In genomic region chr19:3906326-3906725, GRCm38 (mm10) we compare ENCODE assay signal across 9 mouse cellular contexts. TPM values are rescaled to one million over a fixed set of nuclear protein-coding genes. Genes with fewer than 3 reads are reported as not detected.
DNase-seq lines count a peak whose midpoint lies in the region; ATAC-seq and TF ChIP-seq lines count a peak whose summit lies in the region.
"Had no signal": no experiment of that assay in that cellular context is flagged by ENCODE, and none has a peak within 500 bp of the region (broad histone marks: within the 10 kb centered on the region; RNA-seq: fewer than 3 reads in every experiment).

No protein-coding gene starts in this region.

- TF ChIP-seq EP300 in heart, adult 2 months (IDR thresholded peaks at IDR 0.05; ENCODE audit: insufficient read depth, low read depth, low read length) = no peak

- intact Hi-C loops in heart, adult 2 months (cut with DNase I) = loop anchor here (2.0 kb wide), 1 partner anchor 54 kb away; no protein-coding TSS in a partner anchor

- no peak for TF ChIP-seq CTCF in heart, adult 2 months (IDR thresholded peaks at IDR 0.05)

- H3K4me1 ChIP-seq in heart, adult 2 months (ENCODE audit: control insufficient read depth, insufficient read depth, low read length) = peaks cover 3% of the 10 kb centered on the region; the same call in 1 of the 2 replicates
- peaks cover 8% of the 10 kb centered on the region for H3K4me1 ChIP-seq in forebrain, embryonic 16.5 days (replicated peaks; ENCODE audit: control insufficient read depth, insufficient read depth, low read length)

- peak overlapping the region; percentile 71 for H3K9ac ChIP-seq in heart, adult 2 months (ENCODE audit: low read depth, low read length)
- no peak overlapping the region; the same call in 1 of the 2 replicates for H3K9ac ChIP-seq in forebrain, embryonic 16.5 days (replicated peaks; ENCODE audit: low read depth, low read length)

- H3K4me3 ChIP-seq in heart, adult 2 months = peak overlapping the region; percentile 71
- H3K4me3 ChIP-seq in forebrain, embryonic 16.5 days (replicated peaks; ENCODE audit: low read length) = peak overlapping the region; percentile 47
- H3K4me3 ChIP-seq in macrophage (ENCODE audit: inconsistent target) = peak overlapping the region; percentile 76

- H3K4me2 ChIP-seq in forebrain, embryonic 16.5 days (ENCODE audit: low read length) = peak overlapping the region; percentile 76

- no peaks in the 10 kb centered on the region for H3K36me3 ChIP-seq in heart, adult 2 months (ENCODE audit: control insufficient read depth, insufficient read depth, low read length)
- H3K36me3 ChIP-seq in forebrain, embryonic 16.5 days (ENCODE audit: control insufficient read depth, insufficient read depth) = no peaks in the 10 kb centered on the region
- H3K36me3 ChIP-seq in macrophage (ENCODE audit: inconsistent target) = peaks cover 40% of the 10 kb centered on the region

- H3K27ac ChIP-seq in heart, adult 2 months = peak overlapping the region; percentile 83
- no peak overlapping the region for H3K27ac ChIP-seq in forebrain, embryonic 16.5 days (ENCODE audit: low read length)
- H3K27ac ChIP-seq in macrophage = peak overlapping the region; percentile 100

- no peaks in the 10 kb centered on the region for H3K9me3 ChIP-seq in forebrain, embryonic 16.5 days (ENCODE audit: control insufficient read depth, low read length)

- 19% methylated on average over 10 of the region's 10 CpGs for WGBS in heart, adult 2 months
- 38% methylated on average over 10 of the region's 10 CpGs for WGBS in forebrain, embryonic 16.5 days
- 0% methylated on average over 10 of the region's 10 CpGs for WGBS in macrophage (ENCODE audit: missing documents)

- H3K27me3 ChIP-seq in heart, adult 2 months (ENCODE audit: control insufficient read depth, insufficient read depth, low read length) = no peaks in the 10 kb centered on the region
- no peaks in the 10 kb centered on the region for H3K27me3 ChIP-seq in forebrain, embryonic 16.5 days (replicated peaks; ENCODE audit: control insufficient read depth, insufficient read depth, low read length)
- H3K27me3 ChIP-seq: Patski had no signal

- no peak for DNase-seq in heart, adult 2 months
- no peak for DNase-seq in heart, adult 8-10 months (ENCODE audit: low spot score)
- peak; percentile 34 to 40 for DNase-seq in B cell, adult 2 months
- no peak for DNase-seq in yolk sac, embryonic 10.5 days (ENCODE audit: low spot score)
- DNase-seq in urinary bladder, adult 2 months (ENCODE audit: low spot score) = no peak
- DNase-seq in layer of hippocampus, adult 8-10 months (ENCODE audit: low spot score in 2 of 2) = no peak

- peak; percentile 10; the same call in 1 of the 2 replicates for ATAC-seq in forebrain, embryonic 16.5 days

- 0 out of 2 replicates have a peak, but pooled peaks cover 1% of the 10 kb centered on the region for H3K79me2 ChIP-seq in heart, adult 2 months (replicated peaks; ENCODE audit: control insufficient read depth, insufficient read depth, low read length)
- peaks cover 94% of the 10 kb centered on the region for H3K79me2 ChIP-seq in macrophage (ENCODE audit: inconsistent target)

- no peak for TF ChIP-seq POLR2A in heart, adult 2 months (IDR thresholded peaks at IDR 0.05; ENCODE audit: insufficient read depth, low read depth, low read length)

RNA-seq across cellular contexts. Expression of gene Tcirg1, which starts 0.6 kb away (rescaled TPM):
- total RNA-seq in heart, adult 2 months (2021) = 10 to 100 TPM in 1 of 2 experiments, 1 to 10 TPM in 1; 7.4 to 12.4 TPM
- polyA plus RNA-seq in heart, adult 2 months (2012; rRNA removed) = 47.7 and 50.5 TPM in 2 replicates
- total RNA-seq in heart, adult 8-10 months (2022) = 10 to 100 TPM in 2 of 4 experiments, 1 to 10 TPM in 2; 8.5 to 13.9 (median 9.3) TPM
- polyA plus RNA-seq in forebrain, embryonic 16.5 days (2015; fragmentation: Nextera tagmentation; extraction: Ambion mirVana) = 9.0 and 11.2 TPM in 2 replicates
- 1,000 to 10,000 TPM; 2,108 to 6,099 (median 4,045) TPM for total RNA-seq in macrophage (2018; cell fraction: chromatin; rRNA removed)
- total RNA-seq in macrophage (2018; cell fraction: cytosol; rRNA removed) = 100 to 1,000 TPM; 327 to 726 (median 484) TPM
- total RNA-seq in macrophage (2018; cell fraction: nucleus; rRNA removed) = 1,000 to 10,000 TPM; 1,431 to 3,048 (median 2,231) TPM
- polyA plus RNA-seq in macrophage (2018) = 359 to 665 TPM (median 410 TPM) in 3 replicates
- polyA plus RNA-seq in urinary bladder, adult 2 months (2012; rRNA removed) = 88.3 and 112 TPM in 2 replicates
- total RNA-seq in layer of hippocampus, adult 8-10 months (2022) = 10 to 100 TPM; 19.4 to 39.9 (median 30.6) TPM

RNA-seq across cellular contexts. Expression of gene Ndufs8, which starts 6.2 kb away (rescaled TPM):
- 100 to 1,000 TPM; 438 to 511 TPM for total RNA-seq in heart, adult 2 months (2021)
- 761 and 809 TPM in 2 replicates for polyA plus RNA-seq in heart, adult 2 months (2012; rRNA removed)
- 100 to 1,000 TPM; 481 to 543 (median 507) TPM for total RNA-seq in heart, adult 8-10 months (2022)
- polyA plus RNA-seq in forebrain, embryonic 16.5 days (2015; fragmentation: Nextera tagmentation; extraction: Ambion mirVana) = 186 and 207 TPM in 2 replicates
- total RNA-seq in macrophage (2018; cell fraction: chromatin; rRNA removed) = 10 to 100 TPM in 13 of 26 experiments, 1 to 10 TPM in 13; 3.0 to 21.4 (median 9.9) TPM
- total RNA-seq in macrophage (2018; cell fraction: cytosol; rRNA removed) = 10 to 100 TPM; 59.2 to 98.0 (median 81.8) TPM
- 10 to 100 TPM in 22 of 26 experiments, 1 to 10 TPM in 4; 7.7 to 35.0 (median 19.8) TPM for total RNA-seq in macrophage (2018; cell fraction: nucleus; rRNA removed)
- polyA plus RNA-seq in macrophage (2018) = 65.9 to 103 TPM (median 95.7 TPM) in 3 replicates
- 223 and 242 TPM in 2 replicates for polyA plus RNA-seq in urinary bladder, adult 2 months (2012; rRNA removed)
- total RNA-seq in layer of hippocampus, adult 8-10 months (2022) = 100 to 1,000 TPM; 114 to 145 (median 126) TPM

RNA-seq across cellular contexts. Expression of gene Aldh3b1, which starts 23.3 kb away (rescaled TPM):
- 1 to 10 TPM; 1.6 to 1.7 TPM for total RNA-seq in heart, adult 2 months (2021)
- polyA plus RNA-seq in heart, adult 2 months (2012; rRNA removed) = 3.1 and 4.8 TPM in 2 replicates
- 1 to 10 TPM in 3 of 4 experiments, under 1 TPM in 1; 0.76 to 2.2 (median 1.6) TPM for total RNA-seq in heart, adult 8-10 months (2022)
- 1.2 and 1.4 TPM in 2 replicates for polyA plus RNA-seq in forebrain, embryonic 16.5 days (2015; fragmentation: Nextera tagmentation; extraction: Ambion mirVana)
- 10 to 100 TPM in 22 of 26 experiments, 1 to 10 TPM in 4; 6.7 to 54.0 (median 33.8) TPM for total RNA-seq in macrophage (2018; cell fraction: chromatin; rRNA removed)
- total RNA-seq in macrophage (2018; cell fraction: cytosol; rRNA removed) = 10 to 100 TPM; 53.2 to 92.7 (median 74.8) TPM
- total RNA-seq in macrophage (2018; cell fraction: nucleus; rRNA removed) = 10 to 100 TPM; 15.3 to 80.6 (median 43.0) TPM
- polyA plus RNA-seq in macrophage (2018) = 57.7 to 77.8 TPM (median 67.9 TPM) in 3 replicates
- polyA plus RNA-seq in urinary bladder, adult 2 months (2012; rRNA removed) = 6.8 TPM in 2 replicates
- total RNA-seq in layer of hippocampus, adult 8-10 months (2022) = 1 to 10 TPM; 3.5 to 7.6 (median 5.5) TPM

RNA-seq across cellular contexts. Expression of gene Unc93b1, which starts 28.7 kb away (rescaled TPM):
- total RNA-seq in heart, adult 2 months (2021) = 10 to 100 TPM; 17.5 to 18.3 TPM
- polyA plus RNA-seq in heart, adult 2 months (2012; rRNA removed) = 38.1 and 45.5 TPM in 2 replicates
- 10 to 100 TPM; 11.1 to 19.2 (median 13.7) TPM for total RNA-seq in heart, adult 8-10 months (2022)
- 7.7 TPM in 2 replicates for polyA plus RNA-seq in forebrain, embryonic 16.5 days (2015; fragmentation: Nextera tagmentation; extraction: Ambion mirVana)
- 1,000 to 10,000 TPM in 8 of 26 experiments, 100 to 1,000 TPM in 18; 216 to 1,289 (median 786) TPM for total RNA-seq in macrophage (2018; cell fraction: chromatin; rRNA removed)
- total RNA-seq in macrophage (2018; cell fraction: cytosol; rRNA removed) = 1,000 to 10,000 TPM in 1 of 26 experiments, 100 to 1,000 TPM in 25; 460 to 1,074 (median 715) TPM
- 1,000 to 10,000 TPM in 15 of 26 experiments, 100 to 1,000 TPM in 11; 504 to 1,525 (median 1,073) TPM for total RNA-seq in macrophage (2018; cell fraction: nucleus; rRNA removed)
- polyA plus RNA-seq in macrophage (2018) = 421 to 814 TPM (median 651 TPM) in 3 replicates
- polyA plus RNA-seq in urinary bladder, adult 2 months (2012; rRNA removed) = 85.1 and 99.6 TPM in 2 replicates
- total RNA-seq in layer of hippocampus, adult 8-10 months (2022) = 10 to 100 TPM; 12.1 to 49.4 (median 31.1) TPM
- polyA plus RNA-seq: Patski had no signal

RNA-seq across cellular contexts. Expression of gene Aldh3b3, which starts 52.1 kb away (rescaled TPM):
- total RNA-seq in heart, adult 2 months (2021) = under 1 TPM; 0.39 to 0.61 TPM
- polyA plus RNA-seq in heart, adult 2 months (2012; rRNA removed) = 2.8 and 5.4 TPM in 2 replicates
- total RNA-seq in heart, adult 8-10 months (2022) = 1 to 10 TPM in 1 of 4 experiments, under 1 TPM in 3; 0.35 to 1.2 (median 0.55) TPM
- polyA plus RNA-seq in forebrain, embryonic 16.5 days (2015; fragmentation: Nextera tagmentation; extraction: Ambion mirVana) = not detected in 2 replicates
- total RNA-seq in macrophage (2018; cell fraction: chromatin; rRNA removed) = under 1 TPM in 1 of 26 experiments, not detected in 25; 0.29 TPM
- not detected for total RNA-seq in macrophage (2018; cell fraction: cytosol; rRNA removed)
- under 1 TPM in 1 of 26 experiments, not detected in 25; 0.69 TPM for total RNA-seq in macrophage (2018; cell fraction: nucleus; rRNA removed)
- not detected in 3 replicates for polyA plus RNA-seq in macrophage (2018)
- 0.73 and 0.78 TPM in 2 replicates for polyA plus RNA-seq in urinary bladder, adult 2 months (2012; rRNA removed)
- not detected for total RNA-seq in layer of hippocampus, adult 8-10 months (2022)

Comparison
In these comparisons a context has a peak if more than half of its experiments do, and no peak if none do; other contexts are left out.
1. DNase-seq: peak in B cell, adult 2 months (2 of 2); none in heart, adult 2 months (0 of 2), heart, adult 8-10 months (single experiment), yolk sac, embryonic 10.5 days (single experiment), urinary bladder, adult 2 months (single experiment) and layer of hippocampus, adult 8-10 months (0 of 2).
2. Peak in every context shown above with its lines, with median percentiles within 50 percentile points of each other: H3K4me3 ChIP-seq.